Mouse (Mus musculus) liver, embryonic 16.5 days (tissue): ENCODE data around the gene Camta2. TPM values are rescaled to one million over a fixed set of nuclear protein-coding genes. Genes with fewer than 3 reads are reported as not detected.

Source experiments
- ATAC-seq: fragments of 200-750 bp; cut with Nextera tagmentation; 2 replicates; pipeline ENCODE4 v1.8.0; 2017; ENCODE audit warnings: low read depth, mild to moderate bottlenecking, moderate number of reproducible peaks, moderate library complexity
- H3K27ac ChIP-seq: fragments of 300-500 bp; sonication (generic); 2 replicates; pipeline ENCODE4 v1.5.1; 2014; ENCODE audit warnings: mild to moderate bottlenecking, low read length
- H3K27me3 ChIP-seq: fragments of 300-500 bp; sonication (generic); 2 replicates; pipeline ENCODE4 v1.6.1; 2014; ENCODE audit warnings: low read depth, low read length, mixed read lengths; ENCODE audit not compliant: control insufficient read depth, insufficient read depth
- H3K36me3 ChIP-seq: fragments of 300-500 bp; sonication (generic); 2 replicates; pipeline ENCODE4 v1.6.1; 2014; ENCODE audit warnings: mild to moderate bottlenecking; ENCODE audit not compliant: control insufficient read depth, insufficient read depth
- H3K4me1 ChIP-seq: fragments of 300-500 bp; sonication (generic); 2 replicates; pipeline ENCODE4 v1.6.1; 2014; ENCODE audit warnings: low read depth, low read length, mixed read lengths; ENCODE audit not compliant: control insufficient read depth
- H3K4me2 ChIP-seq: fragments of 300-500 bp; sonication (generic); 2 replicates; pipeline ENCODE4 v1.6.1; 2014; ENCODE audit warnings: low read depth, low read length, mixed read lengths
- H3K4me3 ChIP-seq: fragments of 300-500 bp; sonication (generic); 2 replicates; pipeline ENCODE4 v1.5.1; 2014; ENCODE audit warnings: low read depth, mild to moderate bottlenecking, low read length
- H3K9ac ChIP-seq: fragments of 300-500 bp; sonication (generic); 2 replicates; pipeline ENCODE4 v1.6.1; 2014; ENCODE audit warnings: low read depth, low read length
- H3K9me3 ChIP-seq: fragments of 300-500 bp; sonication (generic); replicated peaks from 2 replicates; pipeline ENCODE4 v1.6.1; 2016; ENCODE audit warnings: low read length; ENCODE audit not compliant: control insufficient read depth
- WGBS: fragments of 180-500 bp; shearing (Covaris S2); extraction: QIAGEN DNeasy Blood & Tissue Kit; methylation state at CpG from one replicate; pipeline ENCODE4 v1.1.7; 2014; ENCODE audit not compliant: insufficient replicate concordance; 5-methylcytosine and 5-hydroxymethylcytosine counted together
- polyA plus RNA-seq: library from polyadenylated mRNA; unstranded; fragments of >200 nt; fragmentation: Nextera tagmentation; extraction: Ambion mirVana; gene quantifications from 2 replicates; pipeline ENCODE4 v1.2.1, GENCODE M21; 2015

The Camta2 gene
- polyA plus RNA-seq, 1 experiment from 2014 or later = 4.3 TPM

GRCm38 (mm10) chr11:70700613-70701012, 12.7 kb upstream of the Camta2 start:
- peak overlapping the region; percentile 77 for H3K4me2 ChIP-seq
- WGBS = 0% methylated on average over 33 of the region's 34 CpGs
- H3K4me3 ChIP-seq = peak overlapping the region; percentile 68
- peaks cover 9% of the 10 kb centered on the region for H3K27me3 ChIP-seq
- peak overlapping the region; percentile 86 for H3K27ac ChIP-seq
- peaks cover 17% of the 10 kb centered on the region for H3K4me1 ChIP-seq
- no peaks in the 10 kb centered on the region for H3K9me3 ChIP-seq
- peak overlapping the region; percentile 76 for H3K9ac ChIP-seq
- ATAC-seq = peak; percentile 20
- peaks cover 5% of the 10 kb centered on the region; the same call in 1 of the 2 replicates for H3K36me3 ChIP-seq

GRCm38 (mm10) chr11:70699722-70700556, 12.0 kb upstream of the Camta2 start, which contains the start of the genes Inca1 and Kif1c:
Gene Inca1, minus strand, starts transcription at chr11:70700155.
Gene Kif1c, plus strand, starts transcription at chr11:70700548.
- H3K9me3 ChIP-seq = no peaks in the 10 kb centered on the region
- 1% methylated on average over 69 of the region's 69 CpGs for WGBS
- peak within 1 kb of the TSS; percentile 76 for H3K9ac ChIP-seq
- peak; percentile 94 for ATAC-seq
- H3K36me3 ChIP-seq = no peaks in the 10 kb centered on the region
- peaks cover 9% of the 10 kb centered on the region for H3K27me3 ChIP-seq
- peak within 1 kb of the TSS; percentile 68 for H3K4me3 ChIP-seq
- peak within 1 kb of the TSS; percentile 77 for H3K4me2 ChIP-seq
- peaks cover 17% of the 10 kb centered on the region for H3K4me1 ChIP-seq
- peak within 1 kb of the TSS; percentile 86 for H3K27ac ChIP-seq

- 57% methylated on average over 2 of the region's 2 CpGs for WGBS
- Histone ChIP-seq H3K27ac (peak overlapping the region; percentile 7), H3K4me1 (peaks cover 17% of the 10 kb centered on the region), H3K4me2 (peak overlapping the region; percentile 77; the same call in 1 of the 2 replicates), H3K9me3 (no peaks in the 10 kb centered on the region), H3K9ac (no peak overlapping the region; the same call in 1 of the 2 replicates), H3K4me3 (no peak overlapping the region), H3K27me3 (peaks cover 9% of the 10 kb centered on the region), H3K36me3 (no peaks in the 10 kb centered on the region)
- no peak for ATAC-seq
These were observed 11.1 kb upstream of the Camta2 start for GRCm38 (mm10) chr11:70699051-70699450.

GRCm38 (mm10) chr11:70697376-70697775, 9.5 kb upstream of the Camta2 start:
- no peak for ATAC-seq
- 43% methylated on average over 3 of the region's 3 CpGs for WGBS
- Histone ChIP-seq H3K4me2 (no peak overlapping the region), H3K27me3 (peaks cover 9% of the 10 kb centered on the region), H3K9ac (no peak overlapping the region), H3K27ac (no peak overlapping the region), H3K4me1 (peaks cover 13% of the 10 kb centered on the region), H3K9me3 (no peaks in the 10 kb centered on the region), H3K36me3 (no peaks in the 10 kb centered on the region), H3K4me3 (no peak overlapping the region)

GRCm38 (mm10) chr11:70693504-70693903, 5.6 kb upstream of the Camta2 start:
- Histone ChIP-seq H3K4me2 (no peak overlapping the region), H3K4me3 (no peak overlapping the region), H3K36me3 (no peaks in the 10 kb centered on the region), H3K4me1 (peaks cover under 1% of the 10 kb centered on the region; the same call in 1 of the 2 replicates), H3K27ac (no peak overlapping the region), H3K27me3 (no peaks in the 10 kb centered on the region; the same call in 1 of the 2 replicates), H3K9ac (no peak overlapping the region), H3K9me3 (no peaks in the 10 kb centered on the region)
- 48% methylated on average over 3 of the region's 3 CpGs for WGBS
- no peak for ATAC-seq

GRCm38 (mm10) chr11:70689578-70689977, 1.7 kb upstream of the Camta2 start:
- H3K4me1 ChIP-seq = peaks cover 11% of the 10 kb centered on the region
- 42% methylated on average over 4 of the region's 4 CpGs for WGBS
- no peaks in the 10 kb centered on the region for H3K27me3 ChIP-seq
- no peak overlapping the region for H3K9ac ChIP-seq
- no peaks in the 10 kb centered on the region for H3K9me3 ChIP-seq
- no peaks in the 10 kb centered on the region for H3K36me3 ChIP-seq
- ATAC-seq = no peak
- H3K27ac ChIP-seq = no peak overlapping the region
- H3K4me3 ChIP-seq = no peak overlapping the region
- H3K4me2 ChIP-seq = no peak overlapping the region

GRCm38 (mm10) chr11:70688372-70688771, 467 bp upstream of the Camta2 start:
- H3K9ac ChIP-seq = peak overlapping the region; percentile 77
- H3K27ac ChIP-seq = peak overlapping the region; percentile 11; the same call in 1 of the 2 replicates
- peak overlapping the region; percentile 75 for H3K4me3 ChIP-seq
- ATAC-seq = no peak
- 33% methylated on average over 8 of the region's 8 CpGs for WGBS
- peaks cover 11% of the 10 kb centered on the region for H3K4me1 ChIP-seq
- no peaks in the 10 kb centered on the region for H3K36me3 ChIP-seq
- no peaks in the 10 kb centered on the region for H3K27me3 ChIP-seq
- H3K9me3 ChIP-seq = no peaks in the 10 kb centered on the region
- H3K4me2 ChIP-seq = peak overlapping the region; percentile 88

- no peaks in the 10 kb centered on the region for H3K9me3 ChIP-seq
- peak; percentile 12; the same call in 1 of the 2 replicates for ATAC-seq
- peak overlapping the region; percentile 88 for H3K4me2 ChIP-seq
- H3K9ac ChIP-seq = peak overlapping the region; percentile 77
- no peaks in the 10 kb centered on the region for H3K36me3 ChIP-seq
- H3K4me1 ChIP-seq = peaks cover 15% of the 10 kb centered on the region
- H3K4me3 ChIP-seq = peak overlapping the region; percentile 75
- H3K27me3 ChIP-seq = no peaks in the 10 kb centered on the region
- WGBS = 5% methylated on average over 16 of the region's 16 CpGs
- H3K27ac ChIP-seq = peak overlapping the region; percentile 64
These were observed 871 bp downstream of the Camta2 start for GRCm38 (mm10) chr11:70686901-70687566.
